ENCODE assay signal across 13 mouse cellular contexts in genomic region chr14:76514050-76514585, GRCm38 (mm10). TPM values are rescaled to one million over a fixed set of nuclear protein-coding genes. Genes with fewer than 3 reads are reported as not detected.
DNase-seq lines count a peak whose midpoint lies in the region; ATAC-seq and TF ChIP-seq lines count a peak whose summit lies in the region.
"Had no signal": no experiment of that assay in that cellular context is flagged by ENCODE, and none has a peak within 500 bp of the region (broad histone marks: within the 10 kb centered on the region; RNA-seq: fewer than 3 reads in every experiment).

No protein-coding gene starts in this region.

- H3K79me2 ChIP-seq in heart, adult 2 months (replicated peaks; ENCODE audit: control insufficient read depth, insufficient read depth, low read length), result no peaks in the 10 kb centered on the region

- no peak overlapping the region for H3K9ac ChIP-seq in heart, embryonic 13.5 days
- no peak overlapping the region for H3K9ac ChIP-seq in heart, adult 2 months (ENCODE audit: low read depth, low read length)
- no peak overlapping the region for H3K9ac ChIP-seq in stomach, embryonic 14.5 days (replicated peaks; ENCODE audit: low read depth, low read length)
- H3K9ac ChIP-seq in stomach, postnatal 0 days (ENCODE audit: low read length), result no peak overlapping the region
- no peak overlapping the region for H3K9ac ChIP-seq in neural tube, embryonic 15.5 days (replicated peaks)

- peak overlapping the region; percentile 27; the same call in 1 of the 2 replicates for H3K4me2 ChIP-seq in heart, embryonic 13.5 days
- H3K4me2 ChIP-seq in stomach, embryonic 14.5 days (replicated peaks; ENCODE audit: low read depth, low read length), result no peak overlapping the region
- H3K4me2 ChIP-seq in stomach, postnatal 0 days (replicated peaks; ENCODE audit: low read depth), result no peak overlapping the region
- H3K4me2 ChIP-seq in neural tube, embryonic 15.5 days, result peak overlapping the region; percentile 17; the same call in 1 of the 2 replicates

- no peak overlapping the region for H3K27ac ChIP-seq in heart, embryonic 13.5 days (replicated peaks)
- H3K27ac ChIP-seq in heart, adult 2 months, result no peak overlapping the region
- H3K27ac ChIP-seq in stomach, embryonic 14.5 days (ENCODE audit: low read length), result peak overlapping the region; percentile 34
- no peak overlapping the region for H3K27ac ChIP-seq in stomach, postnatal 0 days (replicated peaks)
- 0 out of 2 replicates have a peak overlapping the region, but pooled peaks have one; percentile 36 for H3K27ac ChIP-seq in limb, embryonic 10.5 days
- H3K27ac ChIP-seq in neural tube, embryonic 15.5 days (replicated peaks), result peak overlapping the region; percentile 54; the same call in 1 of the 2 replicates

- TF ChIP-seq POLR2A in heart, adult 2 months (IDR thresholded peaks at IDR 0.05; ENCODE audit: insufficient read depth, low read depth, low read length), result no peak

- TF ChIP-seq EP300 in heart, adult 2 months (IDR thresholded peaks at IDR 0.05; ENCODE audit: insufficient read depth, low read depth, low read length), result no peak
- no peak for TF ChIP-seq EP300 in stomach, postnatal 0 days (optimal IDR thresholded peaks at IDR 0.05)

- 47% methylated on average over 6 of the region's 6 CpGs for WGBS in heart, embryonic 13.5 days
- 75% methylated on average over 6 of the region's 6 CpGs for WGBS in heart, adult 2 months
- WGBS in stomach, embryonic 14.5 days, result 40% methylated on average over 6 of the region's 6 CpGs
- WGBS in stomach, postnatal 0 days, result 53% methylated on average over 6 of the region's 6 CpGs
- WGBS in limb, embryonic 10.5 days, result 41% methylated on average over 6 of the region's 6 CpGs
- WGBS in neural tube, embryonic 15.5 days, result 53% methylated on average over 6 of the region's 6 CpGs

- no peaks in the 10 kb centered on the region for H3K36me3 ChIP-seq in heart, embryonic 13.5 days
- no peaks in the 10 kb centered on the region for H3K36me3 ChIP-seq in heart, adult 2 months (ENCODE audit: control insufficient read depth, insufficient read depth, low read length)
- no peaks in the 10 kb centered on the region for H3K36me3 ChIP-seq in stomach, embryonic 14.5 days (ENCODE audit: control insufficient read depth, insufficient read depth, low read length)
- H3K36me3 ChIP-seq in stomach, postnatal 0 days (ENCODE audit: control insufficient read depth, insufficient read depth, low read length), result no peaks in the 10 kb centered on the region
- H3K36me3 ChIP-seq in limb, embryonic 10.5 days, result peaks cover 12% of the 10 kb centered on the region; the same call in 1 of the 2 replicates
- H3K36me3 ChIP-seq in neural tube, embryonic 15.5 days, result 0 out of 2 replicates have a peak, but pooled peaks cover 3% of the 10 kb centered on the region

- intact Hi-C loops in heart, adult 2 months (cut with DNase I), result no loop called here

- DNase-seq in heart, adult 2 months, result no peak
- DNase-seq in stomach, postnatal 0 days (ENCODE audit: low spot score), result no peak
- no peak for DNase-seq in limb, embryonic 10.5 days (ENCODE audit: low spot score)
- DNase-seq in left cerebral cortex, adult 11 months (ENCODE audit: low spot score), result no peak
- no peak for DNase-seq in c-Kit-positive CD71-positive TER-119-positive erythroid progenitor cells, embryonic 14.5 days (ENCODE audit: low spot score)
- DNase-seq: adrenal gland, postnatal 25 days; cerebellum, adult 11 months; gastrocnemius, postnatal 14 days; heart, postnatal 4 days; lung, adult 18-20 months had no signal

- peaks cover 53% of the 10 kb centered on the region for H3K4me1 ChIP-seq in heart, embryonic 13.5 days
- no peaks in the 10 kb centered on the region for H3K4me1 ChIP-seq in heart, adult 2 months (ENCODE audit: control insufficient read depth, insufficient read depth, low read length)
- peaks cover 12% of the 10 kb centered on the region for H3K4me1 ChIP-seq in stomach, embryonic 14.5 days (ENCODE audit: control insufficient read depth, insufficient read depth, low read length)
- no peaks in the 10 kb centered on the region; the same call in 1 of the 2 replicates for H3K4me1 ChIP-seq in stomach, postnatal 0 days (replicated peaks; ENCODE audit: control insufficient read depth, insufficient read depth)
- peaks cover 29% of the 10 kb centered on the region for H3K4me1 ChIP-seq in limb, embryonic 10.5 days
- H3K4me1 ChIP-seq in neural tube, embryonic 15.5 days, result peaks cover 12% of the 10 kb centered on the region

- TF ChIP-seq CTCF in heart, adult 2 months (IDR thresholded peaks at IDR 0.05), result no peak
- no peak for TF ChIP-seq CTCF in stomach, postnatal 0 days (IDR thresholded peaks at IDR 0.05; ENCODE audit: low read depth)

- ATAC-seq in heart, embryonic 13.5 days (ENCODE audit: extremely low read depth, insufficient number of reproducible peaks, low FRiP score, low TSS enrichment), result no peak
- ATAC-seq in stomach, embryonic 14.5 days (ENCODE audit: insufficient number of reproducible peaks, insufficient read depth, low FRiP score, low read depth), result no peak
- no peak for ATAC-seq in stomach, postnatal 0 days (ENCODE audit: low FRiP score, low TSS enrichment)
- no peak for ATAC-seq in neural tube, embryonic 15.5 days (ENCODE audit: low FRiP score)

- H3K4me3 ChIP-seq in heart, embryonic 13.5 days, result no peak overlapping the region
- no peak overlapping the region for H3K4me3 ChIP-seq in heart, adult 2 months
- no peak overlapping the region for H3K4me3 ChIP-seq in stomach, embryonic 14.5 days (ENCODE audit: low read depth, low read length)
- no peak overlapping the region for H3K4me3 ChIP-seq in stomach, postnatal 0 days (ENCODE audit: low read depth, low read length)
- H3K4me3 ChIP-seq in limb, embryonic 10.5 days, result no peak overlapping the region
- no peak overlapping the region for H3K4me3 ChIP-seq in neural tube, embryonic 15.5 days (replicated peaks)

- no peaks in the 10 kb centered on the region for H3K9me3 ChIP-seq in heart, embryonic 13.5 days
- H3K9me3 ChIP-seq in stomach, embryonic 14.5 days (ENCODE audit: control insufficient read depth, low read depth, low read length), result no peaks in the 10 kb centered on the region
- H3K9me3 ChIP-seq in stomach, postnatal 0 days (ENCODE audit: control insufficient read depth, low read length), result 0 out of 2 replicates have a peak, but pooled peaks cover 3% of the 10 kb centered on the region
- H3K9me3 ChIP-seq in limb, embryonic 10.5 days (replicated peaks), result no peaks in the 10 kb centered on the region
- no peaks in the 10 kb centered on the region for H3K9me3 ChIP-seq in neural tube, embryonic 15.5 days (replicated peaks)

- no peaks in the 10 kb centered on the region for H3K27me3 ChIP-seq in heart, embryonic 13.5 days (replicated peaks)
- H3K27me3 ChIP-seq in heart, adult 2 months (ENCODE audit: control insufficient read depth, insufficient read depth, low read length), result no peaks in the 10 kb centered on the region
- no peaks in the 10 kb centered on the region for H3K27me3 ChIP-seq in stomach, embryonic 14.5 days (ENCODE audit: control insufficient read depth, insufficient read depth, low read length)
- H3K27me3 ChIP-seq in stomach, postnatal 0 days (ENCODE audit: control insufficient read depth, insufficient read depth, low read length), result no peaks in the 10 kb centered on the region
- no peaks in the 10 kb centered on the region for H3K27me3 ChIP-seq in limb, embryonic 10.5 days (ENCODE audit: low read depth, poor library complexity, severe bottlenecking)
- H3K27me3 ChIP-seq in neural tube, embryonic 15.5 days (replicated peaks), result no peaks in the 10 kb centered on the region

RNA-seq across cellular contexts. Expression of gene Serp2, which starts 42.6 kb away (rescaled TPM):
- 12.2 and 13.6 TPM in 2 replicates for polyA plus RNA-seq in heart, embryonic 13.5 days (2015; fragmentation: Nextera tagmentation; extraction: Ambion mirVana)
- total RNA-seq in heart, adult 2 months (2021), result under 1 TPM; 0.60 to 0.64 TPM
- polyA plus RNA-seq in heart, adult 2 months (2012; rRNA removed), result 0.96 and 1.7 TPM in 2 replicates
- polyA plus RNA-seq in stomach, embryonic 14.5 days (2014; fragmentation: Nextera tagmentation; extraction: Ambion mirVana), result 12.3 and 12.7 TPM in 2 replicates
- polyA plus RNA-seq in stomach, postnatal 0 days (2015; fragmentation: Nextera tagmentation; extraction: Ambion mirVana), result 7.4 and 8.0 TPM in 2 replicates
- polyA plus RNA-seq in limb, embryonic 10.5 days (2016; fragmentation: Nextera tagmentation; extraction: Ambion mirVana), result 17.2 and 17.3 TPM in 2 replicates
- 207 and 245 TPM in 2 replicates for polyA plus RNA-seq in neural tube, embryonic 15.5 days (2015; fragmentation: Nextera tagmentation; extraction: Ambion mirVana)

Comparison
In these comparisons a context has a peak if more than half of its experiments do, and no peak if none do; other contexts are left out.
1. H3K27ac ChIP-seq: peak in stomach, embryonic 14.5 days (single experiment), limb, embryonic 10.5 days (single experiment) and neural tube, embryonic 15.5 days (single experiment); none in heart, embryonic 13.5 days (single experiment), heart, adult 2 months (single experiment) and stomach, postnatal 0 days (single experiment).
2. H3K4me2 ChIP-seq: peak in heart, embryonic 13.5 days (single experiment) and neural tube, embryonic 15.5 days (single experiment); none in stomach, embryonic 14.5 days (single experiment) and stomach, postnatal 0 days (single experiment).
3. RNA of gene Serp2, which starts 42.6 kb away (polyA plus RNA-seq): 207 to 245 TPM in neural tube, embryonic 15.5 days; 17.2 to 17.3 TPM in limb, embryonic 10.5 days, 12.3 to 12.7 TPM in stomach, embryonic 14.5 days, 12.2 to 13.6 TPM in heart, embryonic 13.5 days, 7.4 to 8.0 TPM in stomach, postnatal 0 days and 0.96 to 1.7 TPM in heart, adult 2 months; every median in the first group is over 10 times any median in the second.